Mouse (Mus musculus) yolk sac, embryonic 10.5 days (tissue): ENCODE measurements around the gene Ets1.

Experiments
- DNase-seq: peaks from one replicate; pipeline ENCODE4 v3.0.0-alpha.2; 2017; ENCODE audit warnings: low spot score

Gene Ets1

GRCm38 (mm10) chr9:32666611-32667517 is 30.8 kb downstream of the Ets1 start:
- no peak for DNase-seq

- no peak for DNase-seq
Observed at GRCm38 (mm10) chr9:32667518-32667908, 31.5 kb downstream of the Ets1 start.

- no peak for DNase-seq
Observed at GRCm38 (mm10) chr9:32668075-32668673, 32.2 kb downstream of the Ets1 start.

GRCm38 (mm10) chr9:32669397-32669796 is 33.4 kb downstream of the Ets1 start:
- DNase-seq: no peak

- DNase-seq: peak; percentile 86
Observed at GRCm38 (mm10) chr9:32671970-32672859, 36.2 kb downstream of the Ets1 start.

- DNase-seq: no peak
Observed at GRCm38 (mm10) chr9:32673923-32674322, 37.9 kb downstream of the Ets1 start.

- DNase-seq: no peak
Observed at GRCm38 (mm10) chr9:32675671-32676409, 39.8 kb downstream of the Ets1 start.

GRCm38 (mm10) chr9:32676480-32676879 is 40.5 kb downstream of the Ets1 start:
- no peak for DNase-seq

GRCm38 (mm10) chr9:32677646-32678045 is 41.6 kb downstream of the Ets1 start:
- DNase-seq: no peak

GRCm38 (mm10) chr9:32678120-32678757 is 42.2 kb downstream of the Ets1 start:
- DNase-seq: no peak

- no peak for DNase-seq
Observed at GRCm38 (mm10) chr9:32679531-32679930, 43.5 kb downstream of the Ets1 start.

- no peak for DNase-seq
Observed at GRCm38 (mm10) chr9:32680201-32680600, 44.2 kb downstream of the Ets1 start.

- no peak for DNase-seq
Observed at GRCm38 (mm10) chr9:32685793-32686558, 50.0 kb downstream of the Ets1 start.

GRCm38 (mm10) chr9:32688351-32688750 is 52.3 kb downstream of the Ets1 start:
- DNase-seq: no peak

GRCm38 (mm10) chr9:32691151-32691925 is 55.3 kb downstream of the Ets1 start:
- no peak for DNase-seq

- DNase-seq: no peak
Observed at GRCm38 (mm10) chr9:32692944-32693343, 56.9 kb downstream of the Ets1 start.

GRCm38 (mm10) chr9:32693411-32693810 is 57.4 kb downstream of the Ets1 start:
- DNase-seq: no peak

GRCm38 (mm10) chr9:32694111-32694824 is 58.2 kb downstream of the Ets1 start:
- DNase-seq: no peak

GRCm38 (mm10) chr9:32694916-32695490 is 59.0 kb downstream of the Ets1 start:
- DNase-seq: no peak
